In genomic region chr7:132264763-132265162, GRCm38 (mm10) we compare ENCODE assay signal across 16 mouse cellular contexts. TPM values are rescaled to one million over a fixed set of nuclear protein-coding genes. Genes with fewer than 3 reads are reported as not detected.
DNase-seq lines count a peak whose midpoint lies in the region; ATAC-seq lines count a peak whose summit lies in the region.
"Had no signal": no experiment of that assay in that cellular context is flagged by ENCODE, and none has a peak within 500 bp of the region (broad histone marks: within the 10 kb centered on the region; RNA-seq: fewer than 3 reads in every experiment).

No protein-coding gene starts in this region.

- 0 out of 2 replicates have a peak, but pooled peaks have one; percentile 31 for ATAC-seq in heart, embryonic 14.5 days (ENCODE audit: insufficient number of reproducible peaks, insufficient read depth, low FRiP score, low read depth)
- ATAC-seq in hindbrain, embryonic 15.5 days (ENCODE audit: low FRiP score, low read depth) = no peak; the same call in 1 of the 2 replicates

- no peak overlapping the region for H3K27ac ChIP-seq in heart, embryonic 14.5 days (replicated peaks in 1 of 2; ENCODE audit: control insufficient read depth in 1 of 2, insufficient read depth in 1 of 2, low read depth in 2 of 2, low read length in 2 of 2)
- peak overlapping the region; percentile 69 for H3K27ac ChIP-seq in hindbrain, embryonic 15.5 days (replicated peaks)
- H3K27ac ChIP-seq: gastrocnemius, adult 2 months; lung, embryonic 15.5 days had no signal

- H3K4me1 ChIP-seq in heart, embryonic 14.5 days (ENCODE audit: control insufficient read depth in 2 of 2, insufficient read depth in 2 of 2, low read length in 2 of 2) = peaks cover 8 to 21% of the 10 kb centered on the region in 2 experiments; a peak in 3 of 4 replicates
- peaks cover 40% of the 10 kb centered on the region for H3K4me1 ChIP-seq in hindbrain, embryonic 15.5 days (replicated peaks)

- WGBS in heart, embryonic 14.5 days = 32% methylated on average over 3 of the region's 3 CpGs
- WGBS in hindbrain, embryonic 15.5 days = 52% methylated on average over 3 of the region's 3 CpGs

- H3K4me3 ChIP-seq in heart, embryonic 14.5 days (ENCODE audit: control insufficient read depth in 1 of 2, insufficient read depth in 1 of 2, low read depth in 1 of 2, low read length in 2 of 2) = no peak overlapping the region
- no peak overlapping the region for H3K4me3 ChIP-seq in hindbrain, embryonic 15.5 days
- H3K4me3 ChIP-seq: gastrocnemius, adult 2 months; lung, embryonic 15.5 days had no signal

- no peak overlapping the region for H3K4me2 ChIP-seq in heart, embryonic 14.5 days (ENCODE audit: low read length)
- no peak overlapping the region for H3K4me2 ChIP-seq in hindbrain, embryonic 15.5 days
- H3K4me2 ChIP-seq: lung, embryonic 15.5 days had no signal

- peaks cover 3% of the 10 kb centered on the region; the same call in 1 of the 2 replicates for H3K36me3 ChIP-seq in heart, embryonic 14.5 days (ENCODE audit: control insufficient read depth, insufficient read depth, low read length)
- H3K36me3 ChIP-seq in hindbrain, embryonic 15.5 days = no peaks in the 10 kb centered on the region

- no peaks in the 10 kb centered on the region for H3K9me3 ChIP-seq in heart, embryonic 14.5 days (ENCODE audit: control insufficient read depth, low read length)
- H3K9me3 ChIP-seq in hindbrain, embryonic 15.5 days = no peaks in the 10 kb centered on the region
- H3K9me3 ChIP-seq: lung, embryonic 15.5 days had no signal

- DNase-seq in heart, adult 18-20 months = no peak
- peak; percentile 55 to 81 for DNase-seq in right cerebral cortex, postnatal 10 days (ENCODE audit: low spot score in 2 of 2)
- DNase-seq in right cerebral cortex, postnatal 4 days = no peak
- no peak for DNase-seq in spleen, adult 18-20 months
- DNase-seq in adrenal gland, postnatal 25 days = no peak
- no peak for DNase-seq in spleen, adult 12 weeks (ENCODE audit: low spot score)
- DNase-seq: adrenal gland, postnatal 14 days; gastrocnemius, adult 2 months; heart, postnatal 36 days; kidney, adult 11 months; kidney, postnatal 25 days; liver; thymus, adult 18-20 months had no signal

- H3K9ac ChIP-seq in heart, embryonic 14.5 days (ENCODE audit: low read length) = no peak overlapping the region
- H3K9ac ChIP-seq in hindbrain, embryonic 15.5 days = no peak overlapping the region
- H3K9ac ChIP-seq: lung, embryonic 15.5 days had no signal

- H3K27me3 ChIP-seq in heart, embryonic 14.5 days (ENCODE audit: control insufficient read depth, insufficient read depth, low read length) = no peaks in the 10 kb centered on the region
- H3K27me3 ChIP-seq in hindbrain, embryonic 15.5 days = no peaks in the 10 kb centered on the region
- H3K27me3 ChIP-seq: lung, embryonic 15.5 days had no signal

RNA-seq across cellular contexts. Expression of gene Chst15, which starts 52.3 kb away (rescaled TPM):
- 3.3 and 5.0 TPM in 2 replicates for polyA plus RNA-seq in heart, embryonic 14.5 days (2014; fragmentation: Nextera tagmentation; extraction: Ambion mirVana)
- total RNA-seq in heart, adult 18-20 months (2021) = 1 to 10 TPM; 6.0 to 9.3 TPM
- 22.3 and 27.0 TPM in 2 replicates for polyA plus RNA-seq in hindbrain, embryonic 15.5 days (2015; fragmentation: Nextera tagmentation; extraction: Ambion mirVana)
- total RNA-seq in adrenal gland, postnatal 25 days (2021) = 33.6 and 41.1 TPM in 2 replicates

Comparison
In these comparisons a context has a peak if more than half of its experiments do, and no peak if none do; other contexts are left out.
1. DNase-seq: peak in right cerebral cortex, postnatal 10 days (2 of 2); none in heart, adult 18-20 months (0 of 2), right cerebral cortex, postnatal 4 days (single experiment), spleen, adult 18-20 months (0 of 2), adrenal gland, postnatal 25 days (single experiment) and spleen, adult 12 weeks (single experiment).